Mouse (Mus musculus) CD4-positive naive resting alpha-beta T cell, adult 57 days (primary cell): ENCODE results near the gene Olfr980. TPM values are rescaled to one million over a fixed set of nuclear protein-coding genes. Genes with fewer than 3 reads are reported as not detected.

Source experiments
- total RNA-seq: library from RNA; stranded (reverse); gene quantifications from one replicate; pipeline ENCODE4 v1.2.4, GENCODE M21; 2023

Gene Olfr980
- not detected for total RNA-seq

DNA sequence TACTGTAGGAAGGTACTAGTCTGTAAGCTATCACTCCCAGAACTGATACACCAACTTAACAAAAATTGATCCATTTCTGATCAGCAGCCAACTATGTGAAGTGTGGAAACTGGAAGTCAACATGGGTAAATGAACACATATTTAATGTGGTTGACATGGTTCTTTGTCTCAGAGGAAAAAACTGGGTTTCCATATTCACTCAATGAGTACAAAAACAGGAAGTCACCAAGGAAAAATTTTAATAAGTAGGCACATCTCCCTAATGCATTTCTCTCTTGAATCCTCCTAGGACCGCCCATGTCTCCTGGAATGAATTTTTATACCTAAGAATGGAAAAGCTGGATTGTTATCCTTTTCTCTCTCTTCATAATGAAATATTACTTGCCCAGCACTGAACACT lies at the start of gene Olfr980:
Gene Olfr980 (minus strand): TSS at position 101 of the 400 bp plus-strand sequence.

DNA sequence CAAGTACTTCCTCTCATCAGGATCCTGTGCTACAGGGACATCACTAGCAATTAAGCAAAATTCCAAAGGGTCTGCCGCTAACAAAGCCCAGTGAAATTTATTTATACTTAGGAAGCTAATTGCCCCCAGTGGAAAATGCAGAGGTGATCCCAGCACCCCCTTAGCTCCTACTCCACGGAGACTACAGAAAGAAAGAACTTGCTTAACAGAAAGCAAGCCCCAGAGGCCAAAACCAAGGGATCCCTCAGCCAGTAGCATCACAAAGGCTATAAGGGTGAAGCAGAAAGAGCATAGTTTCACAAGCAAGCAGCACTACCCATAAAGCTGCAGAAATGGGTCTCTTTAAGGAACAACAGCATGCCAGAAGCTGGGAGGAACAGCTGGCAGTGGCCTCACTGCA lies 11.8 kb upstream of the Olfr980 start, which contains the start of gene Olfr981:
Gene Olfr981 (plus strand): TSS at position 301 of the 400 bp plus-strand sequence.

DNA sequence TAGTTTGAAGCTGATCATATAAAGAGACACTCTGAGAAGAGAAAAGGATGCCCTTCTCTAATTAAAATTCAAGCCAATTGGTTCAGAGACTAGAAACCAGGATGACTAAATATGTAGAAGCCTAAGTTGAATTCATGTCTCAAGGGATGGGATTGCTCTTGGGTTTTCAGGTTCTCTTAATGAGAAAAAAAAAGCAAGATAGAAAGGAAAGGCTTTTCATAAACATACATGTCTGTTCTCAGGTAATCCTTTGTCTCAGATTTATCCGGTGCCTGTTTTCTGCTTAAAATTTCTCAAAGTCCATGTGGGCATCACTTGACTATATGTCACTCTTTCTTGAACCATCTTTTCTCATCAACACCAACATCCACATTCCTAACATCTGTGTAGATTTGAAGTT lies 6.0 kb downstream of the Olfr980 start, which contains the start of gene Olfr979:
Gene Olfr979 (minus strand): TSS at position 101 of the 400 bp plus-strand sequence.

DNA sequence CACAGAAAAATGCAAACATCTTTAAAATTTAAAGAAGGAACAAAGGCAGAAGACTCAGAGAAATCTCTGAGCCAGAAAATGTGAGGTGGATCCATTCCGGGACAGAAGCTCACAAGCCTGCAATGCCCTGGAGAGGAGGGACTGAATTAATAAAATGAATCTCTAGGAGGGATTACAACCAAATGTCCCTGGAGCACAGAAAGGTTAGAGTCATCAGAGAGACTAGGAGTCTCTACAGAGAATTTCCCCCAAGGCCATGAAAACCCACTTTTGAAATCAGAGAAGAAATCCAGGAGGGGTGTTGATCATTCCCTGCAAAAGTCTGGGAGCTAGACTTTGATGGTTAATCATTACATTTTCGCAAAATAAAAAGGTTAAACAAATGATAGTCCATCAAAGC lies 17.6 kb downstream of the Olfr980 start, which contains the start of gene Olfr978:
Gene Olfr978 (plus strand): TSS at position 301 of the 400 bp plus-strand sequence.

DNA sequence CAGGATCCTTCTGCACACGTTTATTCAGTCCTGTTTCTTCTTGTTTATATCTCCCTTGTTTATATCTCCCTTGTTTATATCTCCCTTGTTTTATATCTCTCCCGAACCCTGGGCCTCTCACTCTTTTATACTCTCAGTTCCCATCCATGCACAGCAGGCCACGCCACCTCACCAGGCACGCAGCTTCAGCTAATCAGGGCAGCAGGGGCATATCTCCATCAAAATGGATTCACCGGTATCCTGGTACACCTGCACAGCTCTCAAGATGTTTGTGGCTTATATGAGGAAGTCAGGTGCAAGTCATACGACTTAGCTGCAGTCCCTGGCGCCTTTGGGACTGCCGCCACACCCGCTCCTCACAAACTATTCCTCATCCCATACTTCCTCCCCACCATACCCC lies 48.3 kb downstream of the Olfr980 start, which contains the start of gene Olfr976:
Gene Olfr976 (minus strand): TSS at position 101 of the 400 bp plus-strand sequence.

Other genes starting within 250 kb of the Olfr980 start
- not detected for gene Olfr968, start 226.3 kb downstream of the Olfr980 start, total RNA-seq
- not detected for gene Olfr969, start 218.6 kb downstream of the Olfr980 start, total RNA-seq
- gene Olfr970, start 200.7 kb downstream of the Olfr980 start, total RNA-seq: not detected
- gene Olfr971, start 172.7 kb downstream of the Olfr980 start, total RNA-seq: not detected
- not detected for gene Olfr972, start 143.2 kb downstream of the Olfr980 start, total RNA-seq
- not detected for gene Olfr229, start 102.2 kb downstream of the Olfr980 start, total RNA-seq
- not detected for gene Olfr974, start 72.1 kb downstream of the Olfr980 start, total RNA-seq
- gene Olfr975, start 57.5 kb downstream of the Olfr980 start, total RNA-seq: not detected
- not detected for gene Olfr976, start 48.4 kb downstream of the Olfr980 start, total RNA-seq
- gene Olfr978, start 17.5 kb downstream of the Olfr980 start, total RNA-seq: not detected
- not detected for gene Olfr979, start 6.1 kb downstream of the Olfr980 start, total RNA-seq
- gene Olfr981, start 11.9 kb upstream of the Olfr980 start, total RNA-seq: not detected
- not detected for gene Olfr982, start 64.2 kb upstream of the Olfr980 start, total RNA-seq
- gene Olfr983, start 84.0 kb upstream of the Olfr980 start, total RNA-seq: not detected
- gene Olfr984, start 104.6 kb upstream of the Olfr980 start, total RNA-seq: not detected
- gene Olfr985, start 120.6 kb upstream of the Olfr980 start, total RNA-seq: not detected
- not detected for gene Tmem225, start 138.5 kb upstream of the Olfr980 start, total RNA-seq
- gene Olfr986, start 171.3 kb upstream of the Olfr980 start, total RNA-seq: not detected
- 1.5 TPM for gene Zfp202, start 182.7 kb upstream of the Olfr980 start, total RNA-seq